Mouse (Mus musculus) E14TG2a.4 (cell line): Measurements from ENCODE around the gene Gcm2.

Experiments
- H3K27me3 ChIP-seq: 2 replicates; pipeline ENCODE4 v1.6.1; 2014; ENCODE audit warnings: low read length, control low read depth; ENCODE audit not compliant: insufficient read depth
- H3K36me3 ChIP-seq: 2 replicates; pipeline ENCODE4 v1.6.1; 2014; ENCODE audit warnings: low read length, control low read depth; ENCODE audit not compliant: insufficient read depth
- H3K4me1 ChIP-seq: replicated peaks from 2 replicates; pipeline ENCODE4 v1.6.1; 2014; ENCODE audit warnings: low read depth, low read length, control low read depth
- H3K4me3 ChIP-seq: replicated peaks from 2 replicates; pipeline ENCODE4 v1.5.1; 2014; ENCODE audit warnings: mild to moderate bottlenecking, low read length
- H3K9me3 ChIP-seq: 2 replicates; pipeline ENCODE4 v1.6.1; 2014; ENCODE audit warnings: low read length, control low read depth
- CTCF ChIP-seq: conservative IDR thresholded peaks from 2 replicates; pipeline ENCODE4 v1.5.1; 2014; ENCODE audit warnings: low read length
- NANOG ChIP-seq: IDR thresholded peaks from 2 replicates; pipeline ENCODE4 v1.6.1; 2014; ENCODE audit warnings: borderline replicate concordance, low read length, mixed read lengths
- POU5F1 ChIP-seq: IDR thresholded peaks from 2 replicates; pipeline ENCODE4 v1.6.1; 2014; ENCODE audit warnings: low read length, borderline replicate concordance

The Gcm2 gene

GRCm38 (mm10) chr13:41091271-41091670, 19.6 kb downstream of the Gcm2 start:
- TF ChIP-seq POU5F1: no peak
- TF ChIP-seq CTCF: no peak
- H3K4me3 ChIP-seq: peak overlapping the region; percentile 66
- no peaks in the 10 kb centered on the region for H3K27me3 ChIP-seq
- no peaks in the 10 kb centered on the region for H3K36me3 ChIP-seq
- no peaks in the 10 kb centered on the region for H3K9me3 ChIP-seq
- peaks cover 13% of the 10 kb centered on the region; the same call in 1 of the 2 replicates for H3K4me1 ChIP-seq

DNA sequence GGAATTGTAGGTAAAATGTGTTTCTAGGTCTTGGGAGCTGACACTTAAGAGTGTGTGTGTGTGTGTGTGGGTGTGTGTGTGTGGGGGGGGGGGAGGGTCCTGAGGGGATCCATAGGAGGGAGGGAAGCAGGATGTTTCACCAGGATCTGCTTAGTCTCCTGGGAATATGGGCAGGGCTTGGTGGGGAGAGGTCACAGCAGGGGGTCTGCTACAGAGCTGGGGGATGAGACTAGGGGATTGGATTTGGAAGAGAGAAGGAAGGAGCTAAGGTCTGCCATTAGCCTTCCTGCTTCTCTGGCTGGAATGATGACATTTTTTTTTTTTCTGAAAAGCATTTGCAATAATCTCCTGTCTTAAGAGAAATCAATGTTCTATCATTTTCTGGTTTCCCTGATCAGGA, 22.1 kb downstream of the Gcm2 start:
- Histone ChIP-seq H3K4me1 (peaks cover 19% of the 10 kb centered on the region; the same call in 1 of the 2 replicates), H3K9me3 (no peaks in the 10 kb centered on the region), H3K36me3 (no peaks in the 10 kb centered on the region), H3K27me3 (no peaks in the 10 kb centered on the region), H3K4me3 (no peak overlapping the region)
- TF ChIP-seq CTCF (no peak), NANOG (no peak), POU5F1 (no peak)

- no peak for TF ChIP-seq POU5F1
- peak; percentile 41 for TF ChIP-seq CTCF
- no peak for TF ChIP-seq NANOG
- H3K27me3 ChIP-seq: peaks cover 15% of the 10 kb centered on the region
- peaks cover 12% of the 10 kb centered on the region; the same call in 1 of the 2 replicates for H3K4me1 ChIP-seq
- H3K9me3 ChIP-seq: no peaks in the 10 kb centered on the region
- H3K4me3 ChIP-seq: no peak overlapping the region
- H3K36me3 ChIP-seq: no peaks in the 10 kb centered on the region
Measured at GRCm38 (mm10) chr13:41085140-41085539, 25.7 kb downstream of the Gcm2 start.

- TF ChIP-seq NANOG: no peak
- no peak for TF ChIP-seq CTCF
- TF ChIP-seq POU5F1: no peak
Measured at GRCm38 (mm10) chr13:41084521-41084920, 26.3 kb downstream of the Gcm2 start.

GRCm38 (mm10) chr13:41080700-41081099, 30.1 kb downstream of the Gcm2 start:
- H3K36me3 ChIP-seq: no peaks in the 10 kb centered on the region
- peaks cover 49% of the 10 kb centered on the region for H3K27me3 ChIP-seq
- H3K9me3 ChIP-seq: no peaks in the 10 kb centered on the region
- no peak for TF ChIP-seq NANOG
- TF ChIP-seq CTCF: no peak
- no peak for TF ChIP-seq POU5F1
- no peak overlapping the region for H3K4me3 ChIP-seq
- peaks cover 17% of the 10 kb centered on the region for H3K4me1 ChIP-seq

More at GRCm38 (mm10) chr13:41084521-41084920, 26.3 kb downstream of the Gcm2 start:
- peaks cover 18% of the 10 kb centered on the region for H3K27me3 ChIP-seq
- H3K36me3 ChIP-seq: no peaks in the 10 kb centered on the region
- H3K4me1 ChIP-seq: peaks cover 12% of the 10 kb centered on the region; the same call in 1 of the 2 replicates
- no peak overlapping the region for H3K4me3 ChIP-seq
- no peaks in the 10 kb centered on the region for H3K9me3 ChIP-seq

GRCm38 (mm10) chr13:41079859-41080258, 31.0 kb downstream of the Gcm2 start:
- TF ChIP-seq POU5F1 (no peak), NANOG (no peak), CTCF (no peak)
- no peaks in the 10 kb centered on the region for H3K36me3 ChIP-seq

GRCm38 (mm10) chr13:41079421-41079780, 31.4 kb downstream of the Gcm2 start, which contains the start of gene Mak:
Gene Mak, minus strand, starts transcription at chr13:41079706.
- TF ChIP-seq NANOG (no peak), CTCF (no peak), POU5F1 (no peak)

More at GRCm38 (mm10) chr13:41079859-41080258, 31.0 kb downstream of the Gcm2 start:
- Histone ChIP-seq H3K27me3 (peaks cover 56% of the 10 kb centered on the region), H3K4me1 (peaks cover 15% of the 10 kb centered on the region), H3K4me3 (no peak overlapping the region), H3K9me3 (no peaks in the 10 kb centered on the region)

DNA sequence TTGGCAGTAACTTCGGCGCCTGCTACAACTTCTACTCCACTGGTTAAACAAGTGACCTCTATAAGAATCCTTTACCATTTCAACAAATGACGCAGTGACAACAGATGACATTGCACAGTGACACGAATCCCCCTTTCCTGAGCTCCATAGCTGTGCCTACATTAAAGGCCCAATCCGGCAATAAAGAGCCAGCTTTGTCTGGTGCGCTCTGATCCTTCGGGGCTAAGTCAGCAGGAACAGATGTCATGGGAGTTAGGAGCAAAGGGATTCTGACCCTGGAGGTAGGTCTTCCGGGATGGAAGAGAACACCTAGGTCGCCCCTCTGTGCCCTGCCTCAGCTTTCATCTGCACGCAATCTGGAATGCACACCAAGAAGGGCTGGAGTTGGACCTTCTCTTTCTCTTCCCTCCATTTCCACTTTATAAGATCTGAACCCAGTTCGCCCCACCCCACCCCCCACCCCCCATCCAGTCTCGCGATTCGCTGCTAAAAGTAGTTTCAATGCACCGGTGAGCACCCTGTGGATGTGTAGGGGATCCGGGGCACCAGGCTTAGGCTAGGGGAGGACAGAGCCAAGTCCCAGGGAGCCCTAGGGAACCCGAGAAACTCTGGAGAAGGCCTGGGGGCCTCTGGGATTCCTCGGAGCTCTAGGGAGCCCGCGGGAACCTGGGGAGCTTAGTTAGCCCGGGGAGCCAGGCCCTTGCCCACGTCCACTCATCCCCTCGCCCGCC, 32.0 kb downstream of the Gcm2 start:
- Histone ChIP-seq H3K9me3 (no peaks in the 10 kb centered on the region), H3K4me3 (peak overlapping the region; percentile 74), H3K4me1 (peaks cover 11% of the 10 kb centered on the region), H3K27me3 (peaks cover 56% of the 10 kb centered on the region), H3K36me3 (no peaks in the 10 kb centered on the region)
- TF ChIP-seq NANOG (no peak), CTCF (no peak), POU5F1 (no peak)

More at GRCm38 (mm10) chr13:41079421-41079780, 31.4 kb downstream of the Gcm2 start, which contains the start of gene Mak:
- Histone ChIP-seq H3K4me3 (peak within 1 kb of the TSS; percentile 74), H3K27me3 (peaks cover 56% of the 10 kb centered on the region), H3K36me3 (no peaks in the 10 kb centered on the region), H3K4me1 (peaks cover 11% of the 10 kb centered on the region), H3K9me3 (no peaks in the 10 kb centered on the region)

GRCm38 (mm10) chr13:41077921-41078320, 32.9 kb downstream of the Gcm2 start:
- Histone ChIP-seq H3K27me3 (peaks cover 56% of the 10 kb centered on the region), H3K36me3 (no peaks in the 10 kb centered on the region), H3K9me3 (no peaks in the 10 kb centered on the region), H3K4me1 (peaks cover 15% of the 10 kb centered on the region), H3K4me3 (no peak overlapping the region)
- TF ChIP-seq POU5F1 (no peak), NANOG (no peak), CTCF (no peak)
